Mouse (Mus musculus) ovary, adult 18-20 months (tissue): Measurements from ENCODE around the gene Ift88.
"Not testable (repeated sequence)": the region's sequence is repeated elsewhere in the genome, so short reads cannot be mapped to it uniquely, and the experiment has no call there.

Experiments
- DNase-seq: peaks from one replicate; pipeline ENCODE4 v3.0.0; 2022; ENCODE audit warnings: low spot score, mixed read lengths

Gene Ift88

DNA sequence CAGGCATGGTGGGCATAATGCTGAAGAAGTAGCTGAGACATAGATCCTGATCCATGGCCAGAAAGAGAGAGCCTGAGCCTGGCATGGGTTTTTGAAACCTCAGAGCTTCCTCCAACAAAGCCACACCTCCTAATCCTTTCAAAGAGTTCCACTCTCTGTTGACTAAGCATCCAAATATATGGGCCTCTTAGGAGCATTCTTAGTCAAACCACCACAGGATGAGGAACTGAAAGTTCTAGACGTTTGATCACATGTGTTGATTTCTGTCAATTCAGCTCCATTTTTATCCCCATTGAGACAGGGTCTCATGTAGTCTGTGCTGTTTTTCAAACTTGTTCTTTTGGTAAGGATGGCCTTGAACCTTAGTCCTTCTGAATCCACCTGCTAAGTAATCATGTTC lies 28.7 kb downstream of the Ift88 start:
- DNase-seq, result no peak

DNA sequence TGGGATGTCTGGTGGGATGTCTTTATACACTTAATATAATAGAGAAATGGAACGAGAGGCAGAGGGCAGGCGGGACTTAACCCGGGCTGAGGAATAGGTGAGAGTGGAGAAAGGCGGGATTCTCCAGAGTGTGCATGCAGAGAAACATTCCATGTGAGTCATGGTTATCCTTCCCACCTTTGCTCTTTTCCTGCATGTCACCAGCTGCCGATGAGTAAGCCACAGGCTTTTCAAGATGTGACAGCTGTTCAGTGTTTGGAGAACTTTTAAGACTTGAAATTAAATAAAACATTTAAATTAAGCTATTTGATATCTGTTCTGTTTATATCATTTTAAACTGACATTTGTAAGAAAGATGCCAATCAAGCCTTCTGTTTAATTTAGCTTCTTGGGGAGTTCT lies 36.0 kb downstream of the Ift88 start:
- no peak for DNase-seq

DNA sequence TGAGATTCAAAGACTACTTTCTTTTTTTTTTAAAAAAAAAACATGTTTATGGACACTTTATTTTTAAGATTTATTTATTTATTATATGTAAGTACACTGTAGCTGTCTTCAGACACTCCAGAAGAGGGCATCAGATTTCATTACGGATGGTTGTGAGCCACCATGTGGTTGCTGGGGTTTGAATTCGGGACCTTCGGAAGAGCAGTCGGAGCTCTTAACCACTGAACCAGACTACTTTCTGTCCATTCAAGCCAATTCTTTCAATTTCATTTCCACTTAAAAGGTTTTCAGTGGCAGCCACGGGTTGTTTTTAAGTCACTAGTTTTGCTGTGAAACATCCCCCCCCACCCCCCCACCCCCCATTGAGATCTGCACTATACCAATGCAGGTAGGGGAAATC lies 36.5 kb downstream of the Ift88 start:
- not testable (repeated sequence) for DNase-seq

DNA sequence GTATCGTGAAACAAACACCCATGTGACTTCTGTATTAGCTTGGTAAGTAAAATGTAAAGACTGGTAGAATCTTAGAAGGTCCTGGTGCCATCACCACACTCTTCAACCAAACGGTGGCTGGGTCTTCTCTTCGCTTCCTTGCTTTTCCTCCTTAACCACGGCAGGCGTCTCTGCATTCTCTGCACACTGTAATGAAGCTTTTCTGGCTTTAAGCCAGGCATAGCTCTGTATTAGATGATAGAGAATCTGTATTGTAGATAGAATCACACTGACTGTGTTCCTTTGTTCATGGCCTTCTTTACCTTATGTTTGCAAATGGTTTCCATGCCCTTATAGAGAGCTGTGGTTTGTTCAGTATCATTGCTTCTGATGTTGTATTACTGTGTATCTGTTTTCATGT lies 39.0 kb downstream of the Ift88 start:
- no peak for DNase-seq

DNA sequence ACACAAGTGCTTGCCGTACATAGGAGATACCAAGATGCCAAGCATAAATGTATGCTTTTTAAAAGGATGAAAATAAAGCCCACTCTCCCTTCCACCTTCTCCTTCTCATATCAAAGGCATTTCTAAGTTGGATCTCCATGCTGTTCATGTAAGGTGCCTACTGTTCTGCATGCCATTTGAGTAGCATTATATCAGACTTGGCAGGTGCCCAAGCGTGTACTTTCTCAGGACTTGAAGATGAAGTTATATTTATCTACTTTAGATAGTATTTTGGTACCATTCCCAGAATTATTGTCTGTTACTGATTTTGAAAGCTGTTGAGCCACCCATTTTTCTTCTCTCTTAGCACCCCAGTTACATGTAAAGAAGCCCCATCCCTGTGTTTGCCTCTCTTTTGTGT lies 51.2 kb downstream of the Ift88 start:
- DNase-seq, result no peak

DNA sequence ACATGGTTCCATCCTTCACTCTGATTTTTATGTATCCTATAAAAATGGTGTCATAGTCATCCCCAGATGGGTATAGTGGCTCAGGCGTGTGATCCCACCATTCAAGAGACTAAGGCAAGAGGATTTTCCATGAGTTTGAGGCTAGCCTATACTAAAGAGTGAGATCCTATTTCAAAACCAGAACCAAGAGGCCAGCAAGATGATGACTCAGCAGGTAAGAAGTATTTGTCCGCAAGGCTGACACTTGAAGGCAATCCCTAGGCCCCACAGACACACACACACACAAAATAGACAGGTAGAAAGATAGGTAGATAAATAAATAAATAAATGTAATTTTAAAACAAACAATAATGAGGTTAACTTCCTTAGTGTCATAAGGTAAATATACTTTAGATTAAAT lies 58.4 kb downstream of the Ift88 start:
- DNase-seq, result no peak

DNA sequence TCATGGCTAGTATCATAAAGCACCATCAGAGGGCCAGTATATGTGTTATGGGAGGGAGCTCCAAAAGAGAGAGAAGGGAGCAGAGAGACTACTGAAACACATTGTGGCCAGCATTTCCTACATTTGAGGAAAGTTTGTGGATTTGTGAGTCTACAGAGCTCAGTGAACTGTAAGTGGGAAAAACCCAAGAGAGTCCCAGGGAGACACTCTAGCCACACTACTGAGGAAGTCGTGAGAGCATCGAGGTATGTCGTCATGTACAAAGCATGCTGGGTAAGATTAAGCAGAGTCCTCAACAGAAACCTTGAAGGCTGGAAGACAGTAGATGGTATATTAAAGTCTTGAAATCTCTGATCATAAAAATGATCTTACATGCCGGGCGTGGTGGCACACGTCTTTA lies 60.3 kb downstream of the Ift88 start:
- no peak for DNase-seq

DNA sequence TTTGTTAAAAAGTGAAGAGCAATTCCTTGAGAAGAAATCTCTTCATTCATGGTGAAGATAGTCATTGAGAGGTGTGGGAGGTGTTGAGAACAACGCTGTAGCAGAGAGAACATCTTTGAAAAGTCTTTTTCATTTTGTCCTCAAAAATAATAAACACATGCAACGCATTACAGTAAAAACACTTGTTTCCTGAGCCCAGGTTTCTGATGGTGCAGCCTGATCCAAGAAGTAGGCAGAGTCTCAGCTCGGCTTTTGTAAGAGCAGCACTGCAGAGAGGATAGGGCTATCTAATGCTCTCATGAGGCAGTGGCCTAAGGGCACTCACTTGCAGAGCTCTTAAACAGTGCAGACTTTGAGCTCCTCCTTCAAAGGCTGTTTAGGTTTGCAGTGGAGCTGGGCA lies 65.8 kb downstream of the Ift88 start:
- no peak for DNase-seq

DNA sequence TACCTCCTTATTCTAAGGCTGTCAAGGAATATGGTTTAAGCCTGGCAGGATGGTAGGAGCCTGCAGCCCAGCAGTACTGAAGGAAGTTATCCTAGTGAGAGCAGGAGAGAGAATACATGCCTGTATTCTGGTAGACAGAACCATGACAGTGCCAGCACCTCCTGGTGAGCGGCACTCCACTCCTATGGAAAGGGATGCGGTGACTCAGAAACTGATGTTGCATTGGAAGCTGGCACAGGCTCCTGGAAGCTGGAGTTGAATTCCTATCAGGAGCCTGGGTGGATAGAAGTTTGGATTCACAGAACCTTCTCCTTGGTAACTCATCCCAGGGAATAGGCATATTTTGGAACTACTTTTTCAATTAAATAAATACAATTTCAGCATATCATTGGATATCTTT lies 70.0 kb downstream of the Ift88 start:
- DNase-seq, result no peak

DNA sequence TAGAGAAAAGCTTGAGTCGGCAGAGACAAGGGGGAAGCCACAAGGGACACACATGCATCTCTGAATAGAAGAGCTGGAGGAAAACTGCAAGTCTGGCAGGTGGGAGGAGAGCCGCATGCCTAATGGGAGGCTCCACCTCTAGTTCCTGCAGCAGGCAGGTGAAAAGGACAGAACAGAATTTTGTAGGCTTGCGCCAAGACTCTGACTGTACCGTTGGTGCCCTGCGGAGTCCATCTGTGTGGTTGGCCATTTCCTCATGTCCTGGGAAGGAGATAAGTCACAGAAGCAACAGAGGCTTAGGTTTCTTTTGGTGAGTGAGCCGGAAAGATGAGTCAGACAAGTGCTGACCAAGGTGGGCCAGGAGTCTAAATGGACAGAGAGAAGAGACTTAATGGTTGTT lies 79.9 kb downstream of the Ift88 start:
- DNase-seq, result no peak

DNA sequence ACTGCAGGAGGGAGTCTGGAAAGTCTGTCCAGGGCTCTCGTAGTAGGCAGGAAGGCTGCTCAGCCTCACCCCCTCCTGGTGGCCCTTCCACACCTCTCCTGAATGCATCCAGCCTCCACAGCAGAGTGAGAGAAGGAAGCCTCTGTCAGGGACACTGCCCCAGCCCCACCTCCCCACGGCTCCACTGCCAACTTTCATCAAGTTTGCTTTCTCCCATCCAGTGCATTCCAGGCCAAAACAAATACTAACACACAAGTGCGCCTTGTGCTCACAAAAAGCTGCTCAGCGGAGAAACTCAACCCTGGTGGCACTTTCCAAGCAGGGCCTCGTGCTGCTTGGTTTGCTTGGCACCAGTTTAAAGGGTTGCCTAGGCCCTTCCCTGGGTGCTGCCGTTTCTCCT lies 85.7 kb downstream of the Ift88 start:
- DNase-seq, result no peak

DNA sequence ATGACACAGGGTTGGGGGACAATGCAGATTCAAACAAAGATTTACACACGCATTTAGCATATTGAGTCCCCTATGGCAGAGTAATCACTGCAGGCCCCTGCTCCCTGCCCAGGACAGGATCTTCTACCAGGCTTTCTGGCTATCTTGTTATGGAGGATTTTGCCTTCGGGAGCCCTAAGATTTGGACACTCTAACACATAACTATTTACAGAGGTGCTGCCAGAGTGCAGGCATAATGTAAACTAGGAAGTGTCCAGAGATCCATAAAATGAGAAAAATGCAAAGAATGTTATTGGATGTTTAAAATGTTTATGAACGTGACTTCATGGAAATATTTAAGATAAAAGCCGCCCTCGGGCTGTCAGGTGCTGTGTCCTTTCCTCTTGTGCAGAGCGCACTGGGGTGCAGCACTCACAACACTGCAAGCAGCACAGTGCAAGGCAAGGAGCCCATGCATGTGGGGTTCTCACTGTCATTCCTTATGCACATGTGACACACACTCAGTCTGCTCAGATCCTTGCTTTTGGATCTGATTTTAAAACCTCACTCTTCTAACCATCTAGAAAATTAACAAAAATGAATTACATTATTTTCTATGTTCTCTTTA lies 91.4 kb downstream of the Ift88 start:
- no peak for DNase-seq

DNA sequence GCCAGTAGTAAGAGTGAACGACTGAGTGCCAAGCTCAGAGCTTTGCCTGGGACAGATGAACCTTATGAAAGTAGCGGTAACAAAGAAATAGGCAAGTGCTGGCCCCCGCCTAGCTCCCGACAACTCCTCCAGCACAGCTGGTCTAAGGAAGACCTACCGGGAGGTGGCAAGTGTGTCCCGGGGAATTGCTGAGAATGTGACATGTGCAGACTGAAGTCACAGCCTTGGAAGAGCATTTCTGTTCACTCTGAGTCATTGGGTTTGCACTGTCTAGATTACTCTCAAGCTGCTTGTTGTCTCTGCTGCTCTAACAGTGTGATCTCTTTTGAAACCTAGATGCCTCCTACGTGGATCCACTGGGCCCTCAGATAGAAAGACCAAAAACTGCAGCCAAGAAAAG lies 93.1 kb downstream of the Ift88 start:
- no peak for DNase-seq

DNA sequence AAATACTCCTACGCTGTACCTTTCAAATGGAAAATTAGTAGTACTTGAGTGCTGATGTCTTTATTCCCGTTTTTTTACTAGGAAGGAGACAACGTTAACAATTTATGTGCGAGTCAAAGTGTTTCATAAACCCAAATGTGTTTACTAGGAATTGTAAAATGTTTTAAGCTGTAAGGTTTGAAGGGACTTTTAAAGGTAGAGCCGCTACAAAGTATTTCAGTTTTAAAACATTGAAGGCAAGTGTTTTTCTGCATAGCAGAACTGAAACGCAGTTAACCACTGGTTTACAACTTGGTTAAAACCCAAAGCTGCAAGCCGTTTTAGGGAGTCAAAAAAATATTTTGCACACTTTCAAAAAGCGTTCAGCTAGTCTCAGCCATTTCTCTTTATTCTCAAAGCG lies 99.9 kb downstream of the Ift88 start:
- no peak for DNase-seq

DNA sequence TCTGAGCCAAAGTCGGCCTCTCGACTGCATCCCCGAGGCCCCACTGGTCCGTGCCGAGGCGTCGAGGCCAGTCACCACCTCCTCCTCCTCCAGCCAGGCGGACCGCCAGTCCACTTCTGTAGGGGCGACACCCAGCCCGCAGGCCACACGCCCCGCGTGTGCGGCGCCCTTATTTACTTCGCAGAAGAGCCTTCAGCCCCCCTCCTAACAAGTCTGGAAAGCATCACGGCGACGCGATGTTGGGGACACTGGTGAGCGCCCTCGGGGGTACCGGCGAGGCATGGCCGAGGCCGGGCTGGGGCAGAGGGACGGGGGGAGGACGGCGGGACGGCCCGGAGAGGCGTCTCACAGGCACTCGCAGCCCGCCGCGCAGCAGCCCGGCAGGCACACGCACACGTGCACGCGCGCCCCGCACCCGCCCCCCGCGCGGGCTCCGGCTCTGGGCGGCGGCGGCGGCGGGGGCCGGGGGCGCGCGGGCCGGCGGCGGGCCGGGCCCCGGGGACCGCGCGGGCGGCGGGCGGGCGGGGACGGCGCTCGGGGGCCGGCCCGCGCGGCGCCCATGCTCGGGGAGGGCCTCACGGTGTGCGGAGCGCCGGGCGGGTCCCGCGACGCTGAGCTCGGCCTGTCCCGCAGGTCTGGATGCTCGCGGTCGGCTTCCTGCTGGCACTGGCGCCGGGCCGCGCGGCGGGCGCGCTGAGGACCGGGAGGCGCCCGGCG lies 101.0 kb downstream of the Ift88 start, which contains the start of gene Il17d:
Gene Il17d (plus strand): TSS at position 107 of the 717 bp plus-strand sequence.
- DNase-seq, result no peak

DNA sequence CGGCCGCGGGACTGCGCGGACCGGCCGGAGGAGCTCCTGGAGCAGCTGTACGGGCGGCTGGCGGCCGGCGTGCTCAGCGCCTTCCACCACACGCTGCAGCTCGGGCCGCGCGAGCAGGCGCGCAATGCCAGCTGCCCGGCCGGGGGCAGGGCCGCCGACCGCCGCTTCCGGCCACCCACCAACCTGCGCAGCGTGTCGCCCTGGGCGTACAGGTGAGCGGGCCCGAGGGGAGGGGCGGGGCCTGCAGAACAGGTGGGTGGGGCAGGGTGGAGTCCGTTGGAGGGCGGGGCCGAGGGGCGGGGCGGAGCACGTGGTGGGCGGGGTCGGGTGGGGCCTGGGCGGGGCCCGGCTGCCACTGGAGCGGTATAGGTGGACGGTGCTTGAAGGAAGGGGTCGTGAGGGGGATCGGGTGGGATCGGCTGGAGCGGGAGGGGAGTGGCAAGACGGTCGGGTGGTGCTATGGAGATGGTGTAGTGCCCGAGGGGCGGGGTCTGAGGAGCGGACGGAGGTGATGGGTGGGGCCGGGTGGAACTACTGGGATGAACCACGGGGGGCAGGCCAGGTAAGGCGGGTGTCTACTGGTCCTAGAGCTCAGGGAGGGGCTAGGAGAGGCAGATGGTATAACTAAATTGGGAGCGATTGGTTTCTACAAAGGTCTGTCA lies 101.7 kb downstream of the Ift88 start:
- DNase-seq, result peak; percentile 60

DNA sequence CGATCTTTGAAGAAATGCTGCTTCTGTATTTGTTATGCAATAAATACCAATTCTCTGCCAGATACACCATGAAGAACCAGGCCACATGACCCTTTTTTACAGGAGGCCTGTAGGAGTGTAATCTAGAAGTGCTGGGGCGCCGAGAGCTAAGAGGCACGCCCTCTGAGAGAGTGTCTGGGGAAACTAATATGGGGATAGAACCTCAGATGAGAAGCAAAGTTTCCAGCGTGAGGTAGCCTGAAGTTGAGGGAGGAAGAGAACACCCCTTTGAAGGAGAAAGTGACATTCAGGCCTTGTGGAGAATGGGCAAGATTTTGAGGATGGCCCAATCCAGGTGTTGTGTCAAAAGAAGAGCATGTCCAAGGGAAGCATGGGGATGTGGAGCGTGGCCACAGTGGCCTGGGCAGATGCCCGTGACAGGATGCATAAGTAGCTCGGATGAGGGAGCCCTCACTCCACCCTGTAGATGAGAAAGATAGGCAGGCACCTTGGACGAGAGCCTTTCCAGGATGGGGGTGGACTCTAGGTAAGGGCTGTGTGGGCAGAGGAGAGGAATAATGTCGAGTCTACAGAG lies 102.3 kb downstream of the Ift88 start:
- no peak for DNase-seq

DNA sequence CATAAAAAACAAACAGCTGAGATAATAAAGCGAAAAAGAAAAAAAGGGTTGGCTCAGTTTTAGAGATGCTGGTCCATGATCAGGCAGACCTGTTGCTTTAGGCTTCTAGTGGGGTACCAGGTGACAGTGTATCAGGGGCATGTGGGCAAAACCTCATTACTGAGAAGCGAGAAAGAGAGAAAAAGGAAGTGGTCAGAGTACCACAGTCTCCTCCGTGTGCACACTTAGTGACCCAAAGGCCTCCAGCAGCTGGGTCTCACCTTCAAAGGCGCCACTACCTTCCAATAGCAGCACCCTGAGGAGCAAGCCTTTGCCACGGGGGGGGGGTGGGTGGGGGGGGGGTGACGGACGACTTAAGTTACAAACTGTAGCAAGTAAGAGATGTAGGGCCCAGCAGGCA lies 103.3 kb downstream of the Ift88 start:
- no peak for DNase-seq

DNA sequence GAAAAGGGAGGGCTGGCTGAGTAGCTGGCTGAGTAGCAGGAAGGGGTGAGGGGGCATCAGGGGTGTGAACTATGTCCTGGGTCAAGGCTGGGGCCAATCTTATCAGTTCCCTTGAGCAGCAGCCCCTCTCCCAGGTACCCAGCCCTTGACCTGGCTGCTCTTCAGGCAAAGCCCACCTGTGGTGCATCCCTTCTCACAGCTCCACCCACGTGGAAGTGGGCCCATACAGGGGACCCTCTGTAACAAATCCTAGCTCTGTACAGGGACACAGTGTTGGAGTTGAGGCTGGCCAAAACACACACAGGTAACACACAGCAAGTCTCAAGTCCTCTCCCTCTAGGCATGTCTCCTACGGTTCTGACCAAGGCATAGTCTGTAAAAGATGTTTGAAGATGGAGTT lies 103.7 kb downstream of the Ift88 start:
- DNase-seq, result no peak

DNA sequence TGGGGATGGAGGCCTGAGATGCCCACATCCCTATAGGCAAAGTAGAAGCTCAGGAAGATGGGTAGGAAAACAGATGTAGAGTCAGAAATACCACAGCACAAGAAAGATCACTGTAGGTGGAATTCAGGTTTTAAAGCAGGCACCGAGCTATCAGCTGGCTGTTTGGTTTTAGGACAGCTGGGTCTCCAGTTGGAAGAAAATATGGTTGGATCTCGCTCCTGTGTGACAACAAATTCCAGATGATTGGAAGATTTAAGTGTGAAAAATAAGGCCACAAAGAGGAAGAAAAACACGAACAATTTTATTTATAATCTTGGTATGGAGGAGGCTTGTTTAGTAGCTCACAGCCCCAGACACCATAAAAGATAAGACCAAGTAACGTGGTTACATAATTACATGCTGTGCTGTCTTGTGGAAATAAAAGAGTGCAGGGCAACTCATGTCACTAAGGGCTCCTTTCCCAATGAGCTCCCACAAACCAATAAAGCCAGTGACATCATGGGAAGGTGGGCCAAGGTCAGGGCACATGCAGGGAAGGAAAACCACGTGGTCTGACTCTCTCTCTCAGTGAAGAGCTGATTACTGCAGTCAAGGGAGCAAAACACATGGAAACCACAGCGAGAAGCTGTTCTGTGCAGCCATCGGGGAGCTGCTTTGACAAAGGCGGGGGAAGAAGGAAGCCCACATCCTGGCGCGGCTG lies 105.4 kb downstream of the Ift88 start:
- peak; percentile 67 for DNase-seq

DNA sequence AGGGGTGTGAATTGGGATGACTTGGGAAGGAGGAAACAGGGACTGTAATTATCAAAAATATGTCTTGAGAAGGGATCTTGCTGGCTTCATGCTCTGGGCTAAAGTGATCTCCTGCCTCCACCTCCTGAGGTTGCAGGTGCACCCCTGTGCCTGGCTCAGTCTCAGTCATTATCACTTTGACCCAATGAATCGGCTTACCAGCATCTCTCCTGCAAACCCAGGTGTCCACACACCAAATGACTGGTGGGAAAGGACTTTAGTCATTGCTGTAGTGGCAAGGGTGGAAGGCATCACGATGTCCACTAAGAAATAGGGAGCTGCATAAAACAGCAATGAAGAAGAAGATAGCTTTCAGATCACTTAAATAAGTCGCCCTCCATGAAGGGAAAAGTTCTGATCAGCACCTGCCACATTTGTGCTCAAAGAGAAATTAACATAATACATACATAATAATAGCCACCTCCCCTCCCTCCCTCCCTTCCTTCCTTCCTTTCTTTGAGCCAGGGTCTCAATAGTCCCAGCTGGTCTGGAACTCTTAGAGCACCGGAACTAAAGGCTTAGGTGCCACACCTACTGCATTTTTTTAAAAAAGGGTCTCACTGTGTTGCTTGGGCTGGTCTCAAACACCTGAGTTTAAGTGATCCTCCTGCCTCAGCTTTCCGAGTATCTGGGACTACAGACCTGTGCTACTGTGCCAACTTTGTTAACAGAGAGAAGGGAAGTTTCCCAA lies 106.1 kb downstream of the Ift88 start:
- DNase-seq, result no peak

DNA sequence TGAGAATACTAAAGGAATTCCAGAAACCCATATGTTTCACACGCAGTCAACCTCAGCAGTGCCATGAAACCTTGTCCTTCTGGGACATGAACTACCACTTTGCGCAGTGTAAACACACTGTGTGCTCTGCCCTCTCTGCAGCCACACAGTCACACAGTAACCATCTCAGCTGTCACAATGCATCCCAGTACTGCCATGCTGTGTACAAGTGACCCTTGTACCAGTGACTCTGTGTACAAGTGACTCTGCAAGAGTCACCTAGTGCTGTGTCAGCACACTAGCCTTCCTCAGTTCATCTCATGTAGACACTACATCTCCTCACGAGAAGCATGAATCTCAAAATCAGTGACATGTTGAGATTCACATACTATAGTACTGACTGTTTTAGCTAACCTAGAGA lies 108.7 kb downstream of the Ift88 start:
- DNase-seq, result no peak
